Mouse (Mus musculus): Measurements from ENCODE around the gene Fgf7.

The Fgf7 gene

DNA sequence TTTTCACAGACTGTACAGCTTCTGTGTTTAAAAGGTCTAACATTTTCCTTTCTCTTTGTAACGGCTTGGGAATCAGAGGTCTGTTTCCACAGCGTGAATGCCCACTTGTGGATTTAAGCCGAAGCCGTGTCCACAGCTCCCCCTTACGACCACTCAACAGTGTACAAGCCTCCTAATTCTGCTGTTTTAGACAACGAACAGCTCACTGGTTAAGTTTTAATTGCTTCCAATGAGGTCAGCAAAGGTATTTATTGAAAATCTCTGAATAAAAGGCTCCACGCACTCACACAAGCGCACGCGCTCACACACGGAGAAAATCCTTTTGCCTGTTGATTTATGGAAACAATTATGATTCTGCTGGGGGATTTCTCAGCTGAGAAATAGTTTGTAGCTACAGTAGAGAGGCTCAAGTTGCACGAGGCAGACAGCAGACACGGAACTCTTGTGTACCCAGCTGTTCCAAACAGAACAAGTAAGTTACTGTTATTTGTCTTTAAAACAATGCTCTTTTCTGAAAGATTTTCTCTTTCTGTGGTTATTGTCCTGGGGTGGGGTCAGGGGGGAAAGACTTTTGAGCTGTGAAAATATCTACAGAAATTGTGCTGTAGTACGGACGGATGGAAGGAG, at the start of gene Fgf7:
Gene Fgf7 (plus strand): TSS at position 280 of the 627 bp plus-strand sequence.
- CTCF ChIA-PET: interaction anchor here in 3 of 4 experiments (0.6 to 1.2 kb wide), 4 partner anchors 98 to 326 kb away, joined by 3 to 6 read pairs (median 3); no protein-coding TSS in a partner anchor
- POLR2A ChIA-PET: no interaction called here

- CTCF ChIA-PET: no interaction called here
Observed at GRCm38 (mm10) chr2:126002291-126002690, 32.2 kb upstream of the Fgf7 start.

GRCm38 (mm10) chr2:126006088-126006487, 28.4 kb upstream of the Fgf7 start:
- ChIA-PET POLR2A (no interaction called here), CTCF (no interaction called here)

More at GRCm38 (mm10) chr2:126002291-126002690, 32.2 kb upstream of the Fgf7 start:
- POLR2A ChIA-PET: interaction anchor here in 1 of 4 experiments (1.6 kb wide), 1 partner anchor 9 kb away, joined by 3 read pairs; no protein-coding TSS in a partner anchor

DNA sequence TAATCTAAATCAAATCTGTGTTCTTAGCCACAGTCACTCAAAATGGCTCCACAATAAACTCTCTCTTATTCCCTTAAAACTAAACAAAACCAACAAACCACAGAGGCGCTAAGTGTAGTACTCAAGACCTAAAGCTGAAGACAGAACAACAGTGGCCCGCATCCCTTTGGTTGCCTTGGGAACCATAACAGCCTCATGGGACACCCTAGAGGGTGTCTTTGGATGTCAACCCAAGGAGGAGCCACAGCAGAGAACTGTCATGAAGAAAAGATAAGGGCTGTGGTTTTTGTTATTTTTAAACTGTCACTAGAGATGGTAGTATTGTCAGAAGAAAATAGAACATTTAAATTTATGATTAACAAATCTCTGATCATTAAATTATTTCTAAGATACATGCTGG, 27.7 kb upstream of the Fgf7 start:
- POLR2A ChIA-PET: no interaction called here
- CTCF ChIA-PET: no interaction called here

- CTCF ChIA-PET: interaction anchor here in 1 of 4 experiments (0.7 kb wide), 1 partner anchor 429 kb away, joined by 4 read pairs; no protein-coding TSS in a partner anchor
- POLR2A ChIA-PET: interaction anchor here in 1 of 4 experiments (1.0 kb wide), 1 partner anchor 149 kb away, joined by 3 read pairs; no protein-coding TSS in a partner anchor
Observed at GRCm38 (mm10) chr2:126014989-126015710, 19.3 kb upstream of the Fgf7 start.

- CTCF ChIA-PET: no interaction called here
Observed at GRCm38 (mm10) chr2:126015763-126016473, 18.5 kb upstream of the Fgf7 start.

GRCm38 (mm10) chr2:126031186-126031900, 3.1 kb upstream of the Fgf7 start:
- ChIA-PET POLR2A (interaction anchor here in 1 of 4 experiments (0.6 to 0.7 kb wide), 2 partner anchors 28 to 386 kb away, joined by 3 to 4 read pairs; no protein-coding TSS in a partner anchor), CTCF (no interaction called here)

More at GRCm38 (mm10) chr2:126015763-126016473, 18.5 kb upstream of the Fgf7 start:
- POLR2A ChIA-PET: interaction anchor here in 1 of 4 experiments (0.6 to 1.0 kb wide), 2 partner anchors 150 to 601 kb away, joined by 3 read pairs; no protein-coding TSS in a partner anchor

DNA sequence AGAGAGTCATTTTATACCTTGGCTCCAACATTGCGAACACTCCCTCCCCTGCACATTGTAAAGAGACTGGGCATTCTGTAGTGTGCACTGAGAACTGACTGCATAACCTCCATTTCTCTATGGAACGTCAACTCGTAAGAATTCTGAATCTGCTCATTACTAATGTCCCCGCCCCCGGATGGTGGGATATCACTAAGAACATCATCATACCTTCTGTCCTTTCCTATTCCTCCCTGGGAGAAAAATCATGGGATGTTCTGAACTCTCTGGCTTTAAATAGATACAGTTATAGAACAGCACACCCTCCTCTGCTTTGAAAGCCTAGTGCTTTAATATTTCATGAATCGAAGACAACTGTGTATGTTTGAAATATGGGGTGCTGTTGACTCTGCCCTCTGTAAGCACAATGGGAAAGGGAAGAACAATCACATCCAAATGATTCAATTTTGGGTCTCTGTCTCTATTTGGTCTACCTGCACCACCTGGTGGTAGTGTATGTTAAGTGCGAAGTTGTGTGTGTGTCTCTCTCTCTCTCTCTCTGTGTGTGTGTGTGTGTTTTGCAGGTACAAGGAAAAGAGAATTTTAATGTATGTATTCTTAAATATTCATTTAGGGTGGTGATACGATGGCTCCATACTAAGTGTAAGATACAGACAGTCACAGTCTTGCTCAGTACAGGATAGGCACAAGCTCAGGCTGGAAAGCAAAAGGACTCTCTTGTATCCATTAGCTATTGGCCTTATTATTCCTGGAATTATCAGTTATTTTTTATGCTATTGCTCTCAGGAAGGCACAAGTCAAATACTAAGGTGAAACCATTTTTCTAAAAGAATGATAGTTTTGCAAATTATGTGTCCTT, 1.1 kb upstream of the Fgf7 start:
- ChIA-PET CTCF (interaction anchor here in 1 of 4 experiments (0.6 to 0.7 kb wide), 2 partner anchors 97 to 391 kb away, joined by 4 to 10 read pairs; no protein-coding TSS in a partner anchor), POLR2A (no interaction called here)

DNA sequence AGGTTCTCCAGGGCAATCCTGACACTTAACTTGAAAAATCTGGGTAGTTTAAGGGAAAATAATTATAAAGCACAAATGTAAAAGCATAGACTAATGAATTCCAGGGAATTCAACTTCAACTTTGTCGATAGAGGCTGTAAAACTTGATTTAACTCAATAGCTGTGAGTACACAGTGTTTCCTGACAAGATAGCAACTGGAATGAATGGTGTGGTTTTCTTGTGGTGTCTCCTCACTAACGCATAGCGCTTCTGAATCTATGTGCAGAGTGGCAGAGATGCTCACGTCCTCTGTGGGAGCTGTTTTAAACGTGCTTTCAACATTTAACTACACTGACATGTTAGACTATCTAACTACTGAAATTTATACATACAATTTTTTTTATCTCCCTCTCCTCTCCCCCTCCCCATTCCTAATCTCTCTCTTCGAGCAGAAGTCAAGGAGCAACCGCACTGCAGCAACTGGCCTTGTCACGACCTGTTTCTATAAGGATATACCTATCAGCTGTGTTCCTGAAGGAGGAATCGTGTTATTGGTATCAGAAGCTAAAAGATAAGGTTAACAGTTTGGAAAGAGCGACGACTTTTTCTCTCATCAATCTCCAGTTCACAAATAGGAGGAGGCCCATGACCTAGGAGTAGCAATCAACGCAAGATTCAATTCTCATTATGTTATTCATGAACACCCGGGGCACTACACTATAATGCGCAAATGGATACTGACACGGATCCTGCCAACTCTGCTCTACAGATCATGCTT, 734 bp downstream of the Fgf7 start:
- POLR2A ChIA-PET: no interaction called here
- CTCF ChIA-PET: interaction anchor here in 3 of 4 experiments (0.6 to 1.2 kb wide), 4 partner anchors 99 to 326 kb away, joined by 3 to 6 read pairs (median 3); no protein-coding TSS in a partner anchor

- POLR2A ChIA-PET: interaction anchor here in 1 of 4 experiments (0.5 kb wide), 1 partner anchor 235 kb away, joined by 3 read pairs; no protein-coding TSS in a partner anchor
- CTCF ChIA-PET: interaction anchor here in 2 of 4 experiments (0.6 to 0.7 kb wide), 2 partner anchors 11 to 99 kb away, joined by 3 to 5 read pairs; no protein-coding TSS in a partner anchor
Observed at GRCm38 (mm10) chr2:126036121-126036520, 1.7 kb downstream of the Fgf7 start.

DNA sequence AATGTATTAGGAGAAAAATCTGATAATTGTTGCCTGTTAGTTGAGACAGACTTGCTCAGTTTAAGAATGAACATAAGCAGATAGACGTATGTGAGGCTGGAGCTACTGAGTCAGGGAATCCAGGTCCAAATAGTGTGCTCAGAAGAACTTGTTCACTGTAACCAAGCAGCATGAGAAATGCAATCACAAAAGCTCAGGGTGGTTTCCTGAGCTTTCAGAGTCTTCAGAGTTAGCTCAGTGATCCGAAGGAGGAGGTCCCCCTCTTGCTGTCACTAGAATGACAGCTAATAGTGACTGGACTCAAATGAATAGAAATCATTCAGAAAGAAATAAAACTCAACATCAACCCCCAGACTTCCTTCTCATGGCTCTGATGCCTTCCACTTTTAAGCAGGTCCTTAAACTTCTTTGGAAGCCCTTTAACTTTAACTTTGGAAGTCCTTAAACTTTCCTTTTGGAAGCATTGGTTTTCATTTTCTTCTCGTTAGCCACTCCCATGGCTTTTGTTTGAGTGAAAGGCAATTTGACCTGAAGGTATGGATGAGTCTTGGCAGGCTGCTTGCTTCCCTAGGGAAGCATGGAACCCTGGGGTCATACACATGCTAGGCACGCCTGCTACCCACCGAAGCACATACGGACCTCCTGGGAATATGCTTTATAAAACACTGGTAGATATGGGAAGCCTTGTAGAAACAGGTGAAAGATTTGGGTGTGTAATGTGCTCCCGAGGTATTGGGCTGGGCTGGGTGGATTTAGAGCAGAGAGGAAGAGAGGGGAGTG, 4.0 kb downstream of the Fgf7 start:
- POLR2A ChIA-PET: no interaction called here
- CTCF ChIA-PET: no interaction called here

GRCm38 (mm10) chr2:126039414-126039891, 5.0 kb downstream of the Fgf7 start:
- CTCF ChIA-PET: no interaction called here
- POLR2A ChIA-PET: no interaction called here

DNA sequence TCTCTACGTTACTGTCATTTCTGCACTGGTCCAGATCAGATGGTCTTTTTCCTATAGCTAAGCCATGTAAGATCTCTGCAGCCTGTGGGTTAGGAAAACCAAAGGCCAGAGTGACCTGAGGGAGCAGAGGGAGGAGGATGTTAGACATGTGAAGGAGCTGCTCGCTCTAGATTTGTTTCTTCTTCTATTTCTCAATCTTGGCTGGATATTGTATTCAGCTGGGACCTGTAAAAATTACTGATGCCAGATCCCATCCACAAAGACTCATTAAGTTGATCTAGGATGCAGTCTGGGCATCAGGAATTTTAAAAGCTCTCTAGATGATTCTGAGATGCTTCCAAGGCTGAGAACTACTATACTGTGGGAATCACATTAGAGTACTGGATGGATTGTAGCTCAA, 6.2 kb downstream of the Fgf7 start:
- ChIA-PET POLR2A (no interaction called here), CTCF (no interaction called here)

DNA sequence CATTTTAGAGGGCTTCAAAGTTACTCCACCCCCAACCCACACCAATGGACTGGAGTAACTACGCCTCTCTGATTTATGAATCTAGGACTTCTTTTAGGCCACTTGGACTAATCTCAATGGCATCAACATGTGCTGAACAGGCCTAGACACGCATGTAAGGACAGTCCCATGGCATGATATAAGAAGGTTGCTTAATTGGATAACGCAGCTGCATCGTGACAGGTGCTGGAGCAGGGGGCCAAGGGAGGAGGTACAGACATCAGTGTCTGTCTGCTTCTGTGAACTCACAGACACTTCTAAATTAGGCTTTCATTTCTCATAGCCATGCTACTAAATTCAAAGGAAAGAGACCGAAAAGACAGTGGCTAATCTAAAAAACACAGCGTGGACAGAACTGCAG, 6.8 kb downstream of the Fgf7 start:
- CTCF ChIA-PET: no interaction called here
- POLR2A ChIA-PET: no interaction called here

DNA sequence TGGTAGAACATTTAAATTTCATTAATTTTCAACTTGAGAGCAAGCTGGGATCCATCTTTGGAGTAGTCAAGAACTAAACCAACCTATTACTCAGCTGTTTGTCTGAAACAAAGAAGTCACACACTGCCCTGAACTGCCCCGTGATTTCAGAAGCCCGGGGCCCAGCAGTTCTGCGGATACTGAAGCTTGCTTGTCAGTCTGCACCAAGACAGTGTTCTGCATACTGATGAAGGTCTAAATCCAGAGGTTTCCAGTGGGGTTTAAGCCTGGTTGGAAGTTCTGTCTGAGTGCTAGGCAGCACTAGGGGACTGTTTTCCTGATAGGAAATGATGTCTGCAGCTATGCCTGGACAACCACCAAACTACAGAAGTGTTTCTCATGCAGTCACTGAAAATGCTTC, 8.2 kb downstream of the Fgf7 start:
- ChIA-PET POLR2A (no interaction called here), CTCF (no interaction called here)

DNA sequence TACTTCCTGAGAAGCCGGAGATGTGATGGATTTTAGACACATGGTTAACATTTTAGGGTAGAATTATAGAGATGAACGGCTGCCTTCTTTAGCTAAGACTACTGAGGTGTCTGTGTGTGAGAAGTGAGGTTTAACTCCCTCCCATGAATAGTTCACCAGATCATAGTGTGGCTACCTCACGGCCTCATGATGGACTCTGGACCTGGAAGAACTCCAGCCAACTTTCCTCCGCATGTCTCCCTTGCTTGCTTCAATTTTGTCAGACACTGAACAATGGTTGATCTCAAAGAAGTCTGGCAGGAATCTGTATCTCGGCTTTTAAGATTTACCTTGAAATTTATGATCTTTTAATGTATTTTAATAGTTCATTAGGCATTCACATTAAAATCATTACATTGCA, 11.2 kb downstream of the Fgf7 start:
- POLR2A ChIA-PET: no interaction called here
- CTCF ChIA-PET: no interaction called here

Measured in embryonic stem cell, embryonic (primary cell).